Mouse (Mus musculus) central nervous system, embryonic 14 days (tissue): ENCODE measurements around the gene Isl2. TPM values are rescaled to one million over a fixed set of nuclear protein-coding genes. Genes with fewer than 3 reads are reported as not detected.

Experiments used
- polyA plus RNA-seq: library from polyadenylated mRNA; depleted of rRNA; stranded (reverse); fragments of >200 nt; gene quantifications from 2 replicates; pipeline ENCODE4 v1.2.3, GENCODE M21; 2012; rRNA removed

Gene Isl2
- polyA plus RNA-seq: 2.5 and 9.9 TPM in 2 replicates

DNA sequence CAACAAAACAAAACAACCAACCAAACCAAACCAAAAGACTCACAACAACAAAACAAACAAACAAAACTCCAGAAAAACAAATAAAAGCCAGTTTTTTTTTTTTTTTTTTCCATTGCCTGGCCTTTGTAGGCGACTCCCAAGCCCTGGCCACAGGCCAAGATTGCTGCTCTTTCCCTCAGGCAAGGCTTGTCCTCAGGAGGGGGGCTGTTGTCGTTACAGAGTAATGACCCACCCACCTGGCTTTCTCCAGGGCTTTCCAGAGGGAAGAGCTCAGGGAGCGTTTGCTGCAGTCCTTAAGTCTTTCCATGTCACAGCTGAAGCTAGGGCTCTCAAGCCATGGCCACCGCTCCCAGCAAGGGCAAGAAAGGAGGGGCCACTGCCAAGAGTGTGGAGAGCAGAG is at the start of gene Isl2:
TSS of gene Isl2 (plus strand) at position 296 of the 400 bp plus-strand sequence.

DNA sequence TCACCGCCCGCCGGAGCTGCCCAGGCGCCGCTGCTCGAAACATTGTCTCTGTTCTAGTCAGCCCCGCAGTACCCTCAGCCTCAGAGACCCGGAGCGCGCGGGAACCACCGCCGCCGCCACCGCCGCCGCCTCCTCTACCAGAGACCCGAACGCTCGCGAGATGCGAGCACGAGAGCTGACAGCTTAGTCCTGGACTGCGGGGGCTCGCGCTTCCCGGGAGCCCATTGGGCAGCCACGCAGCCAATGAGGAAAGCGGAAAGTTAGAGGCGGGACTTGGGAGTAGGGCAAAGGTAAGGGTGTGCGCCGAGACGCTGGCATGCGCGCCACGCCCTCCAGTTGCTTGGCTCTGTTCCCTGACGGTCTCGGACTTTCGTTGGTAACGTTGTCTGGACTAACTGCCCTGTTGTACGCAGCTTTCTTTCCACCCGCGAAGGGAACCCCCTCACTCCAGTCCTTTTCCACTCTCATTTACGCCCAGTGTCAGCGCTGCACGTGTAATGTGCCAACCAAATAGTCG is 26.4 kb upstream of the Isl2 start, which contains the start of gene Etfa:
TSS of gene Etfa (minus strand) at position 217 of the 517 bp plus-strand sequence.

Other genes with a start within 250 kb of the Isl2 start
- 0.11 and 0.34 TPM in 2 replicates for gene Nrg4, start 211.8 kb upstream of the Isl2 start, polyA plus RNA-seq
- gene Tmem266, start 211.8 kb upstream of the Isl2 start, polyA plus RNA-seq: 4.6 and 5.2 TPM in 2 replicates
- 48.4 and 49.5 TPM in 2 replicates for gene Etfa, start 26.4 kb upstream of the Isl2 start, polyA plus RNA-seq